8 mouse cellular contexts compared by ENCODE assay signal in genomic region chr8:129264296-129264695, GRCm38 (mm10). TPM values are rescaled to one million over a fixed set of nuclear protein-coding genes. Genes with fewer than 3 reads are reported as not detected.
DNase-seq lines count a peak whose midpoint lies in the region; ATAC-seq and TF ChIP-seq lines count a peak whose summit lies in the region.

No protein-coding gene starts in this region.

- 0 out of 2 replicates have a peak, but pooled peaks cover 2% of the 10 kb centered on the region for H3K4me1 ChIP-seq in lung, embryonic 14.5 days (ENCODE audit: insufficient read depth)
- 0 out of 2 replicates have a peak, but pooled peaks cover 3% of the 10 kb centered on the region for H3K4me1 ChIP-seq in embryonic facial prominence, embryonic 13.5 days
- H3K4me1 ChIP-seq in limb, embryonic 10.5 days = 0 out of 2 replicates have a peak, but pooled peaks cover 3% of the 10 kb centered on the region

- no peaks in the 10 kb centered on the region; the same call in 1 of the 2 replicates for H3K9me3 ChIP-seq in lung, embryonic 14.5 days (ENCODE audit: low read depth, low read length)
- H3K9me3 ChIP-seq in embryonic facial prominence, embryonic 13.5 days = peaks cover 13% of the 10 kb centered on the region
- H3K9me3 ChIP-seq in limb, embryonic 10.5 days (replicated peaks) = peaks cover 9% of the 10 kb centered on the region; the same call in 1 of the 2 replicates

- no peak for DNase-seq in lung, embryonic 14.5 days
- DNase-seq in lung, postnatal 10 days = no peak
- DNase-seq in limb, embryonic 10.5 days (ENCODE audit: low spot score) = no peak
- DNase-seq in naive thymus-derived CD4-positive, alpha-beta T cell, adult 2 months (ENCODE audit: low read depth) = peak; percentile 23
- DNase-seq in thymus, postnatal 14 days = no peak
- DNase-seq in adrenal gland, adult 18-20 months (ENCODE audit: low spot score in 2 of 2) = no peak
- no peak for DNase-seq in heart, adult 11 months

- no peak for ATAC-seq in lung, embryonic 14.5 days (ENCODE audit: insufficient read depth)
- no peak for ATAC-seq in embryonic facial prominence, embryonic 13.5 days (ENCODE audit: insufficient number of reproducible peaks, insufficient read depth, low FRiP score, low TSS enrichment, low read depth)

- 67% methylated on average over 2 of the region's 2 CpGs for WGBS in lung, embryonic 14.5 days
- 76% methylated on average over 2 of the region's 2 CpGs for WGBS in embryonic facial prominence, embryonic 13.5 days
- WGBS in limb, embryonic 10.5 days = 88% methylated on average over 2 of the region's 2 CpGs

- peak overlapping the region; percentile 46 for H3K4me3 ChIP-seq in lung, embryonic 14.5 days (ENCODE audit: low read depth, low read length)
- peak overlapping the region; percentile 58 for H3K4me3 ChIP-seq in embryonic facial prominence, embryonic 13.5 days
- peak overlapping the region; percentile 60; the same call in 1 of the 2 replicates for H3K4me3 ChIP-seq in limb, embryonic 10.5 days

- H3K36me3 ChIP-seq in lung, embryonic 14.5 days (ENCODE audit: insufficient read depth) = no peaks in the 10 kb centered on the region; the same call in 1 of the 2 replicates
- H3K36me3 ChIP-seq in embryonic facial prominence, embryonic 13.5 days = peaks cover 20% of the 10 kb centered on the region
- H3K36me3 ChIP-seq in limb, embryonic 10.5 days = peaks cover 27% of the 10 kb centered on the region

- H3K4me2 ChIP-seq in lung, embryonic 14.5 days = peak overlapping the region; percentile 68
- peak overlapping the region; percentile 71 for H3K4me2 ChIP-seq in embryonic facial prominence, embryonic 13.5 days

- no peaks in the 10 kb centered on the region for H3K27me3 ChIP-seq in lung, embryonic 14.5 days (ENCODE audit: insufficient read depth, low read length)
- no peaks in the 10 kb centered on the region for H3K27me3 ChIP-seq in embryonic facial prominence, embryonic 13.5 days
- no peaks in the 10 kb centered on the region for H3K27me3 ChIP-seq in limb, embryonic 10.5 days (ENCODE audit: low read depth, poor library complexity, severe bottlenecking)

- H3K9ac ChIP-seq in lung, embryonic 14.5 days = no peak overlapping the region
- H3K9ac ChIP-seq in embryonic facial prominence, embryonic 13.5 days = no peak overlapping the region; the same call in 1 of the 2 replicates

- no peak overlapping the region for H3K27ac ChIP-seq in lung, embryonic 14.5 days (ENCODE audit: low read depth)
- no peak overlapping the region for H3K27ac ChIP-seq in embryonic facial prominence, embryonic 13.5 days
- no peak overlapping the region for H3K27ac ChIP-seq in limb, embryonic 10.5 days

- TF ChIP-seq CTCF in lung, embryonic 14.5 days (IDR thresholded peaks at IDR 0.05; ENCODE audit: low read depth) = no peak

RNA-seq across cellular contexts. Expression of gene 2610044O15Rik8, which starts 30.1 kb away (rescaled TPM):
- 23.0 and 23.9 TPM in 2 replicates for polyA plus RNA-seq in lung, embryonic 14.5 days (2014; fragmentation: Nextera tagmentation; extraction: Ambion mirVana)
- polyA plus RNA-seq in embryonic facial prominence, embryonic 13.5 days (2015; fragmentation: Nextera tagmentation; extraction: Ambion mirVana) = 28.4 and 31.6 TPM in 2 replicates
- polyA plus RNA-seq in limb, embryonic 10.5 days (2016; fragmentation: Nextera tagmentation; extraction: Ambion mirVana) = 18.4 and 26.8 TPM in 2 replicates
- total RNA-seq in adrenal gland, adult 18-20 months (2021) = 10 to 100 TPM in 1 of 2 experiments, 1 to 10 TPM in 1; 9.4 to 11.3 TPM
